Mouse (Mus musculus): ENCODE results near the gene G6pc3. TPM values are rescaled to one million over a fixed set of nuclear protein-coding genes. Genes with fewer than 3 reads are reported as not detected.

The G6pc3 gene
- total RNA-seq, 2 experiments from 2014 or later = 61.0 to 65.1 TPM

DNA sequence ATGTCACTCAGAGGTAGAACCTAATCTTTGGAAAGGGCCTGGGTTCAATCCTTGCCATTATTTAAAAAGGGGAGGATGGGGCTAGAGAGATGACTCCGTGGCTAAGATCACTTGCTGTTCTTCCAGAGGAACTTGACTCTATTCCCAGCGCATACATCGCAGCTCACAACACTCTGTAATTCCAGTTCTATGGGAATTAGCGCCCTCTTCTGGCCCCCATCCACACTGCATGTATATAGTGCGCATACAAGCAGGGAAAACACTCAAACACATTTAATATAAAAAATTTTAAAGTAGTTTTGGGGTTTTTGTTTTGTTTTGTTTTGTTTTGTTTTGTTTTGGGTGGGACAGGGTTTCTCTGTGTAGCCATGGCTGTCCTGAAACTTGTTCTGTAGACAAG, 52.5 kb downstream of the G6pc3 start:
- no peak for DNase-seq (ENCODE audit: low spot score in 2 of 2)

Small RNAs within 50 kb of the gene (microRNA-seq; reads per million reads assigned to microRNA genes)
- gene Mir8101 = 1.6 to 2.2 reads per million in 2 experiments

Other genes starting within 250 kb of the G6pc3 start
- gene Sost, start 222.6 kb upstream of the G6pc3 start, total RNA-seq (2021) = under 1 TPM in 1 of 2 experiments, not detected in 1; 0.15 TPM
- not detected for gene Cfap97d1, start 205.3 kb upstream of the G6pc3 start, total RNA-seq (2021)
- 100 to 1,000 TPM; 158 TPM for gene Dusp3, start 202.6 kb upstream of the G6pc3 start, total RNA-seq (2021)
- 10 to 100 TPM; 85.5 to 88.9 TPM for gene Mpp3, start 161.2 kb upstream of the G6pc3 start, total RNA-seq (2021)
- gene Cd300lg, start 148.1 kb upstream of the G6pc3 start, total RNA-seq (2021) = not detected
- gene Mpp2, start 101.1 kb upstream of the G6pc3 start, total RNA-seq (2021) = 100 to 1,000 TPM; 142 to 147 TPM
- not detected for gene Ppy, start 88.3 kb upstream of the G6pc3 start, total RNA-seq (2021)
- not detected for gene Pyy, start 81.8 kb upstream of the G6pc3 start, total RNA-seq (2021)
- not detected for gene Nags, start 44.1 kb upstream of the G6pc3 start, total RNA-seq (2021)
- gene Tmem101, start 33.2 kb upstream of the G6pc3 start, total RNA-seq (2021) = 10 to 100 TPM; 25.0 to 27.2 TPM
- 10 to 100 TPM; 59.3 to 59.4 TPM for gene Lsm12, start 4.3 kb upstream of the G6pc3 start, total RNA-seq (2021)
- 100 to 1,000 TPM; 258 to 266 TPM for gene Hdac5, start 40.5 kb downstream of the G6pc3 start, total RNA-seq (2021)
- 1 to 10 TPM in 1 of 2 experiments, under 1 TPM in 1; 0.86 to 1.8 TPM for gene BC030867, start 59.3 kb downstream of the G6pc3 start, total RNA-seq (2021)
- gene Asb16, start 79.1 kb downstream of the G6pc3 start, total RNA-seq (2021) = 1 to 10 TPM; 2.3 to 2.9 TPM
- gene Tmub2, start 95.3 kb downstream of the G6pc3 start, total RNA-seq (2021) = 10 to 100 TPM; 62.3 to 67.6 TPM
- 100 to 1,000 TPM; 168 to 171 TPM for gene Atxn7l3, start 107.0 kb downstream of the G6pc3 start, total RNA-seq (2021)
- 100 to 1,000 TPM; 131 to 135 TPM for gene Ubtf, start 130.1 kb downstream of the G6pc3 start, total RNA-seq (2021)
- under 1 TPM; 0.30 to 0.41 TPM for gene Slc4a1, start 176.6 kb downstream of the G6pc3 start, total RNA-seq (2021)
- gene Rundc3a, start 203.8 kb downstream of the G6pc3 start, total RNA-seq (2021) = 100 to 1,000 TPM; 489 to 499 TPM
- gene Slc25a39, start 218.3 kb downstream of the G6pc3 start, total RNA-seq (2021) = 10 to 100 TPM; 62.9 to 64.5 TPM
- 10 to 100 TPM; 62.4 to 64.6 TPM for gene Grn, start 240.7 kb downstream of the G6pc3 start, total RNA-seq (2021)